Mouse (Mus musculus) T-cell, adult 2 months (primary cell): ENCODE measurements around the gene Cxcl1.
"Not testable (repeated sequence)": the region's sequence is repeated elsewhere in the genome, so short reads cannot be mapped to it uniquely, and the experiment has no call there.

Source experiments
- DNase-seq: peaks from one replicate; pipeline ENCODE4 v3.0.0; 2022; ENCODE audit warnings: low spot score

Cxcl1 gene

GRCm38 (mm10) chr5:90890519-90891463, at the start of gene Cxcl1:
Gene Cxcl1, plus strand, starts transcription at chr5:90891241.
- no peak for DNase-seq

- DNase-seq, result no peak
These were observed 47.1 kb upstream of the Cxcl1 start for GRCm38 (mm10) chr5:90843891-90844290.

- DNase-seq, result not testable (repeated sequence)
These were observed 40.9 kb upstream of the Cxcl1 start for GRCm38 (mm10) chr5:90850096-90850495.

GRCm38 (mm10) chr5:90851391-90851790, 39.6 kb upstream of the Cxcl1 start:
- not testable (repeated sequence) for DNase-seq

GRCm38 (mm10) chr5:90853206-90853605, 37.8 kb upstream of the Cxcl1 start:
- DNase-seq, result no peak

- DNase-seq, result no peak
These were observed 35.5 kb upstream of the Cxcl1 start for GRCm38 (mm10) chr5:90855308-90856230.

- no peak for DNase-seq
These were observed 33.6 kb upstream of the Cxcl1 start for GRCm38 (mm10) chr5:90857463-90857862.

- no peak for DNase-seq
These were observed 32.6 kb upstream of the Cxcl1 start for GRCm38 (mm10) chr5:90858429-90858828.

- no peak for DNase-seq
These were observed 32.0 kb upstream of the Cxcl1 start for GRCm38 (mm10) chr5:90859031-90859430.

- no peak for DNase-seq
These were observed 29.1 kb upstream of the Cxcl1 start for GRCm38 (mm10) chr5:90861876-90862375.

GRCm38 (mm10) chr5:90866770-90867169, 24.3 kb upstream of the Cxcl1 start:
- DNase-seq, result no peak

- DNase-seq, result no peak
These were observed 18.7 kb upstream of the Cxcl1 start for GRCm38 (mm10) chr5:90872377-90872776.

- DNase-seq, result no peak
These were observed 15.0 kb upstream of the Cxcl1 start for GRCm38 (mm10) chr5:90876045-90876444.

- DNase-seq, result no peak
These were observed 14.4 kb upstream of the Cxcl1 start for GRCm38 (mm10) chr5:90876471-90877172.

- DNase-seq, result no peak
These were observed 13.9 kb upstream of the Cxcl1 start for GRCm38 (mm10) chr5:90877173-90877512.

GRCm38 (mm10) chr5:90879307-90880014, 11.6 kb upstream of the Cxcl1 start:
- DNase-seq, result no peak

- no peak for DNase-seq
These were observed 10.6 kb upstream of the Cxcl1 start for GRCm38 (mm10) chr5:90880335-90880850.

GRCm38 (mm10) chr5:90881021-90881420, 10.0 kb upstream of the Cxcl1 start:
- no peak for DNase-seq

- no peak for DNase-seq
These were observed 9.4 kb upstream of the Cxcl1 start for GRCm38 (mm10) chr5:90881682-90882081.

GRCm38 (mm10) chr5:90882146-90882545, 8.9 kb upstream of the Cxcl1 start:
- DNase-seq, result no peak

GRCm38 (mm10) chr5:90884628-90885242, 6.3 kb upstream of the Cxcl1 start:
- no peak for DNase-seq
